Mouse (Mus musculus) thymus, adult 2 months (tissue): ENCODE results near the gene Adcy9.

Source experiments
- CTCF ChIP-seq: fragments of 200-500 bp; IDR thresholded peaks from 2 replicates; pipeline ENCODE4 v1.5.1; 2012; ENCODE audit warnings: mild to moderate bottlenecking, control low read depth, low read length, moderate library complexity, borderline replicate concordance; ENCODE audit not compliant: control insufficient read depth, poor library complexity, insufficient read depth; ENCODE audit errors: extremely low read depth
- POLR2A ChIP-seq: fragments of 200-500 bp; IDR thresholded peaks from 2 replicates; pipeline ENCODE4 v1.6.1; 2012; ENCODE audit warnings: mild to moderate bottlenecking, low read length, control low read depth, moderate library complexity; ENCODE audit not compliant: control insufficient read depth, poor library complexity, insufficient read depth; ENCODE audit errors: extremely low read depth

DNA sequence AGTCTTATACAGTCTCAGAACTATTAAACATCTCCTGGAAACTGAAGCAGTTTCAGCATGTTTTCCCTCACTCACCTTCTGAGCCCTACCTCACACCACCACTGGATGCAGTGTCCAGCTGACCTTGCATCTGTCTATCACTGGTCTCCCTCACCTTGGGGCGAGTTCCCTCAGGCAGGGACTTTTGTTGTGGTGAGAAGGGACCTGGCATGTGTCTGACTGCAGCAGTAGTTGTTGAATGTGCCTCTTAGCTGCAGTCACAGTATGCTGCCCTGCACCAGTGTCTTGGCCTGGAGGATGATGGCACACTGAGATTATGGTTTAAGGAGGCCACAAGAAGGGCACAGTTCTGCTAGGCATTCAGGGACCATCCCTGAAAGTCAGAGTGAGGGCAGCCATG lies 19.2 kb downstream of the Adcy9 start:
- TF ChIP-seq POLR2A (no peak), CTCF (no peak)
